Mouse (Mus musculus): ENCODE measurements around the gene Lmnb2.
A peak's percentile ranks its signal among the peaks of the same experiment; 100 is the strongest.

Gene Lmnb2

DNA sequence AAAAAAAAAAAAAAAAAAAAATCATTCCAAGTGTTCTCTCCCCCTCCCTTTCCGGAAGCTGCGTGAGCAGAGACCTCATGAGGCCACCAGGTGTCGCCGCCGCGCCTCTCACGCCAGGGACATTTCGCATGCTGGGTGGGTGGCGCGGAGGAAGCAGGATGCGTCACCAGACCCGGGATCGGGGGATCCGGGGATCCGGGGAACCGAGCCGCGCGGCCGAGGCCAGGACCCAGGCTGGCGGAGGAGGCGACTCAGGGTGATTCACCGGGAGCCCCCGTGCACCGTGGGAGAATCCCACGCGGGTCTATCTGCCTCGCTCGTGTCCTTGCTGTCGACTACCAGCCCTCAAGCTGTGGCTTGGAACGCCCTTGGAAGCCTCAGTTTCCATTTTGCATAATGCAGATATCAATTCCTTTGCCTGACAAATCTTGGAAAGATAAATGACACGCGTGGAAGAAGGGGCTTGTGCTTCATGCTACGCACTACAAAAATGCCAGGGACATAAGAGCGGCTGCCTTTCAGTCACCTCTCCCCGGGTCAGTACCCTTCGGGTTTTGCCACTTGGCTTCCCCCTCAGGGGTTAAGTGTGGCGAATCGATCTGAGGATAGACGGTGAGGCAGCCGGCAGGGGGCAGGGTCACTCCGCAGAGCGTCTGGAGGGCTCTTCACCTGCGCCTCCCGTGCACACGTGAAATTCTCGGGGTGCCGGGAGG lies 10.7 kb upstream of the Lmnb2 start:
- DNase-seq: peak; percentile 92

DNA sequence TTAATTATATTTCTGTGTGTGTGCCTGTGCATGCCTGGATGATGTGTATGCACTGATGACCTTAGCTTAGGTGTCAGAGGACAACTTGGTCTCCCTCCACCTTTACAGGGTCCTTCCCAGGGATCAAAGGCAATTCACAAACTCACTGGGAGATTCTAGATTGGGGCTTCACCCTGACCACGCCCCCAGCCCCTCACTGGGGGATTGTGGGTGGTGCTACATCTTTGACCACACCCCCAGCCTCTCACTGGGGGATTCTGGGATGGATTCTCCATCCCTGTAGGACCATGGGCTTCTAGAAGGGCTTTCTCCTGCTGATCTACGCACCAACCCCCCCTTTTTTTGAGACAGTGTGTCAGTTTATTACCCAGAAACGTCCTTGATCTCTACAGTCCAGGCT lies 7.4 kb upstream of the Lmnb2 start:
- DNase-seq: no peak

DNA sequence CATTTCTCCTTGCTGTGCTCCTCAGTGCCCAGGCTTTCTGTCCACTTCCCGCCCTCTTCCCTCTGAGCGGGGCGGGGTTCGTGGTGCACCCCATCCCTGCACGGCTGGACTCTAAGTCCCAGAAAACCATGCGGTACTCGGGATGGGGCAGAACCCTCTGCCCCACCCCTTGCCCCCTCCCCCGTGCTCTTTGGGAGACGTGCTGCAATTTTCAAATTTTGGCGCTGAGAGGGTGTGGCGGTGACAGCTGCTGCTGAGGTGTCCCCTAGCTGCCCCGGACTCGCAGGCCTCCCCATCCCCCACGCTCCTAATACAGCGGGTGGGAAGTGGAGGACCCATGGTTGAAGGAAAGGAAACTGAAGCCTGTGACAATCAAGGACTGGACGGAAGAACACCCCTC lies 3.9 kb upstream of the Lmnb2 start:
- DNase-seq: no peak

DNA sequence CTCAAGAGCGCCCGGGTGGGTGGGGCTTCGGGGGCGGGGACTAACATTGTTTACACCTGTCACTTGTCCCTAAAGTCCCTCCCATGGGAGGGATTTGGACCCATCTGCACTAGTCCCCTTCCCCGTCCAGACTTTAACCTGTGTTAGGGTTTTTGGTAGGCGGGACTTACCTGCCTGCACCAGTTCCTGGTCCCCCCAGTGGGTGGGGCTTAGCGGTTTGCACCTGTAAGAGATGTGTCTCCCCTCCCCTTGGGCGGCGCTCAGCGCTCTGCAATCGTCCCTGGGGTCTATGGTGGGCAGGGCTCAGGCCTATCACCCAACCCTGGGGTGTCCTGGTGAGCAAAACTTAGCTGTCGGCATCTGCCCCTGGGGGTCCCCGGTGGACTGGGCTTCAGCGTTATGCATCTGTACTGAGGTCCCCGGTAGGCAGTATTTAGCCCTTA lies 688 bp downstream of the Lmnb2 start:
- peak; percentile 45 for DNase-seq

DNA sequence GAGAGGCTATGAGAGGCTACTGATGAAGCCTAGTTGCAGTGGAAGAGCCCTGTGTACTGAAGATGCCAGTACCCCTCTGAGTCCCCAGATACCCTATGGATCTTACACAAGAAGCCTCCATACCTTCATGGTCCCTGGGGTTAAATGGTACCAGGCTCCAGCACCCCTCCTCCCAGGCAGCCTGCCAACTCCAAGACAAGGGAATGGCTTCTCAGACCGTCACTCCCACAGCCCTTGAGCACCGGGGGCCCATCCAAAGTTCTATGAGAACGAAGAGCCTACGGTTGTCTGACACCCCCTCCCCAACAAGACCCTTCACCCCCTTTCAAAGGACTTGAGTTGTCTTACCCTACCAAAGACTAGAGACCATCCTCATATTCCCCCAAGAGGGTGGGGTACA lies 2.3 kb downstream of the Lmnb2 start:
- DNase-seq: no peak

DNA sequence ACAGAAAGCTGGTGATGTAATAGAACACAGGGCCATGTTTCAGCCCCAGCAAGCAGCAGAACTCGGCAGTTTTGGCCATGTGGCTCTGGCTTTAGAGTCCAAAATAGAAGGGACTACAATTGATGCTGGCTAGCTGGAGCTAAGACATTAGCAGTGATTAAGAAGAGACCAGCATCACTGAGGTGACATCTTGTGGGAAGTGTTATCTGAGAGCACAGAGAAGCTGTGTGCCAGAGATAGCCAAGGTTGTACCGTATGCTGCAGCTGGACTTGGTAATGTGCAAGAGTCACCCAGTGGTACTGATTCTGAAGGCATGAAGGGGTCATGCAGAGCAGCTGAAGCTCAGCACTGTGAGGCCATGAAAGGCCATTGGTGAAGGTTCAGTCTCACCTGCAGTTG lies 2.8 kb downstream of the Lmnb2 start:
- no peak for DNase-seq

DNA sequence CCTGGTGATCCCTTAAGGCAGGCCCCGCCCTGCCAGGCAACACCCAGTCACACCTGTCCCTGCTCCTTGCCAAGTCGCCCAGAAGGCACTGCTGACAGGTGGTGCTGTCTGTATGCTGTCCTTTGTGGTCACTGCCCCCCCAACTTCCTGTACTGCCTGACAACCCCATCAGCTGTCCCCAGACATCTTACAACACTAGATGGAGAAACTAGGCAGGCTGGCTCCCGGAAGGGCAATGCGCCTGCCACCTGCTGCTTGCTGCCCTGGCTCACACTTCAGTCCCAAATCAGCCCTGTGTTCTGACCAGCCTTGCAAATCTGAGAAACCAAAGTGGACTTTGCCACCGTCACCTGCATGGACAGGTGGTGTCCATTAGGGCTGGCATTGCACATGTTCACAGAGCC lies 3.8 kb downstream of the Lmnb2 start:
- DNase-seq: peak; percentile 70

DNA sequence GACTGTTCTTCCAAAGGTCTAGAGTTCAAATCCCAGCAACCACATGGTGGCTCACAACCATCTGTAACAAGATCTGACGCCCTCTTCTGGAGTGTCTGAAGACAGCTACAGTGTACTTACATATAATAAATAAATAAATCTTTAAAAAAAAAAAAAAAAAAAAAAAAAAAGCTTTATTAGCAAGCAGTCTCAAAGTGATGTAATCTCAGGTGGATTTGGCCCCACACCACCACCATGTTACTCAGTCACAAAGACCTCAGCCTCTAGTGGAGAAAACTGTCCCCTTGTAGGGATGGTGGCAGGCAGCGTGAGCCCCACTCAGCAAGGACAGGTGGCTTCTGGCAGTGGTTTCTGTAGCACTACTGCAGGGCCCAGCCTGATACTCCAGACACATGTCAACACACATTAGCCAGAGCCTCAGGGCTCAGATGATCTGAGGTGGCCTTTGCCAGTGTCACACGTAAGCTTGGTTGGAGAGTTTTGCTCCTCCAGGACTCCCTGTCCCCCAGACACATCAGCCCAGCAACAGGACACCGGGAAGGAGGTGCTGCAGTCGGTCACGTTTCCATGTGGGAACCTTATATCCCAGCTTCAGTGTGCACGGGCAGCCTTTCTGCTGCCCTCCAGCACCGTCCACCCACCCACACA lies 4.6 kb downstream of the Lmnb2 start:
- no peak for DNase-seq

DNA sequence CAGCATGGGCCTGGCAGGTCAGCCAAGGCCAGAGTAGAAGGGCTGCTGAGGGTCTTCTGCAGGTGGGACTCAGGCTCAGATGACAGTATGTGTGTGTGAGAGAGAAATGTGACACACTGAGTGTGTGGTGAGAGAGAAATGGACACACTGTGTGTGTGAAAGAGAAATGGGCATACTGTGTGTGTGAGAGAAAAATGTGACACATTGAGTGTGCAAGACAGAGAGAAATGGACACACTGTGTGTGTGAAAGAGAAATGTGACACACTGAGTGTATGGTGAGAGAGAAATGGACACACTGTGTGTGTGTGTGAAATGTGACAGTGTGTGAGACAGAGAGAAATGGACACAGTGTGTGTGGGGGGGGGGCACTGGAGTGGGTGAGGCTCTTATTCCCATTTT lies 6.2 kb downstream of the Lmnb2 start:
- DNase-seq: no peak

DNA sequence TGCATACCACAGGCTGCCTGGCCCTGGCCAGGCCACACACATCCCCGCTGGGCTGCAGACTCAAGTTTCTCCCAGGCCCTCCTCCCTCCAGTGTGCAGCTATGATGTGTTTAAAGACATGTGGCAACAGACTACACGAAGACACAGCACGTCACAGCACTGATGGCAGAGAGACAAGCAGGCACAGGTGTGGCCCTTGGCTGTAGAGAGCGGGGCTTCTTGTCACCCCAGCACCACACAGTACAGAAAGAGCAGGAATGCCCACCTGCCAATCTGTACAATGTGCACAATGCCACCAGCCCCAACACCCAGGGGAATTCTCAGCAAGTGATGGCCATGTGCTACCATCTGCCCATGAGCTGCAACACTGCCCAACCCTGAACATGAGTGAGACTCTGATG lies 6.7 kb downstream of the Lmnb2 start:
- DNase-seq: no peak

DNA sequence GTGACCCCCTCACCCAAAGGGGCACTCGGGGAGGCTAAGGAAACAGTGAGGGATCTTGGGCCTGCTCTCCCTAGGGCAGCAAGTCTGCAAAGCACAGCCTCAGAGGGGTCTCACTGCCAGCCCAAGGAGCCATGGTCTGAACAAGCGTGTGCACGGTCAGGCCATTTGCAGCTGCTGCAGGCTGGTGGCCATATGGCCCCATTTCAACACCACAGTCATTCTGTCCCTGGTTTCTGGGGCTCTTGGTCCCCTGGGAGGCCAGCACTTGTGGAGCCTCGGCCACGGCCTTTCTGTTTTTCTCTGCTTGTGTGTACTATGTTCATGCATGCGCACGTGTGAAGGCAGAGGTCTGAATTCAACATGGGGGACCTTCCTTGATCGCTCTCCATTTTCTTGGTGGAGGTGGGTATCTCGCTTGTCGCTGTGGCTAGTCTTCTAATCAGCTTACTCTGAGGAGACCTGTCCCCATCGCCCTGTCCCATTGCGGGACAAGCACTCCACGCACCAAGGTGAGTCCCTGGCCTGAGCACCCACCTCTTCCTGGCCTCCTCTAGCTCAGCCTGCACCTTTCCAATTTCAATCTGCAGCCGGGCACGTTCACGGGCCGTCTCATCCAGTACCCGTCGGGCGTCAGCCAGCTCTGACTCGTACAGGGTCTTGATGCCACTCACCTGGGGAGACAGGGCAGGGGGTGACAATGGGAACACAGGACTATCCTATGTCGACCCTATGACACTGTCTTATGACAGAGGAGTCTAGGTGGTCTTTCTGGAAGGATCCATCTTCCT lies 8.5 kb downstream of the Lmnb2 start:
- no peak for DNase-seq

DNA sequence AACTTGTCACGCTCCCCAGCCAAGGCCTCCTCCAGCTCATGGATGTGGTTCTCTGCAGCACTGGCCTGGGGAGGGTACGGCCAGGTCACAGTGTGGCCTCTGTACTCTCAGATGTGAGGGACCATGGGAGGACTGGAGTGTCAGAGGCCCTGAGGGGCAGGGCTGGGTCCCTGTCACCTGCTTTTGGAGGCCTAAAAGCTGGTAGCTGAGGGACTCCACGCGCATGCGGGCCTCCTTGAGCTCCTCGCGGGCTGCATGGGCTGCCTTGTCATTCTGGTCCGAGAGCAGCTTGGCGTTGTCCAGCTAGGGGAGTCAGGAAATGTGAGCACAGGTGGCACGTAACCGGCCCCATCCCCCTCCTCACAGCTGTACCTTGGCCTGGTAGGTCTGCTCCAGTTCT lies 13.3 kb downstream of the Lmnb2 start:
- no peak for DNase-seq

DNA sequence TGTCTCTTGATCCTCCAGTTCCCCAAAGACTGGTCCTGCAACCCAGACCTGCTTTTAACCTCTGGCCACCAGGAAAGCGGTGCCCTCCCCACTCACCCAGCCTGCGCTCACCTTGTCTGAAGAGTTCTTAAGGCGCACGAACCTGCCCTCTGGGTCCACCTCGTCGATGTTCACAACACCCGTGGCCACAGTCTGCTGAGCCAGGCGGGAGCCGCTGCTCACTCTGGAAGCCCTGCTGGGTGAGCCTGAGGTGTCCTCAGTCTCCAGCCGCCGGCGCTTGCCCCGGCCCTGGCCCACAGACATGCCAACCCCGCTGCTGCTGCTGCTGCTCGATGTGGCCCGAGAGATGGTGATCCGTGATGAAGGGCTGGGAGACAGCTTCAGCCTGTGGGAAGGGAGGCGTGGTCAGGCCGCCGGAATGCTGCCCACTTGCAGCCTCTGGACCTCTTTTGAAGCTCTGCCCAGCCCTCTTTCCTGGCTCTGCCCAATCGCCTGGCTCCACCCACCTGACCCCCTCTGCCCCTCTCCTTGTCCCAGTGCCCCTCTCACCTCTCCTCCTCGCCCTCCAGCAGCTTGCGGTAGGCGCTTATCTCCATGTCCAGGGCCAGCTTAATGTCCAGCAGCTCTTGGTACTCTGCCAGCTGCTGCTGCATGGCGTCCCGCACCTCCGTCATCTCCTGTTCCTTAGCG lies 13.9 kb downstream of the Lmnb2 start:
- no peak for DNase-seq

DNA sequence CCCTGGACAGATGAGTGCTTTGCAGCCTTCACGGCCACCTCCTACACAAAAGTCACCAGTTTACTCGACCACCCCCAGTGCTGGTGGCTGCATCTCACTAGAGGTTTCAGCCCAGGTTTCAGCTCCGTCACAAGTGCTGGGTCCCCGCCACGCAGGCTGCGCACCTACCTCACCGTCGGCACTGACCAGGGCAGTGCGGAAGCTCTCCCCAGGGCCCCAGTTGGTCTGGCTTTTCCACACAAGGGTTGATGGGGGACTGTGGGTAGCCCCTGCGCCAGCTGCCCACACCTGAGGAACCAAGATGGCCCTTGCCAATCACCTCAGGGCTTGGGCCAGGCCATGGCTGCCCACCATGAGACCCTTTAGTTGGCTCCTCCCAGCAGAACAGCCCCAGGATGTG lies 14.8 kb downstream of the Lmnb2 start:
- no peak for DNase-seq

DNA sequence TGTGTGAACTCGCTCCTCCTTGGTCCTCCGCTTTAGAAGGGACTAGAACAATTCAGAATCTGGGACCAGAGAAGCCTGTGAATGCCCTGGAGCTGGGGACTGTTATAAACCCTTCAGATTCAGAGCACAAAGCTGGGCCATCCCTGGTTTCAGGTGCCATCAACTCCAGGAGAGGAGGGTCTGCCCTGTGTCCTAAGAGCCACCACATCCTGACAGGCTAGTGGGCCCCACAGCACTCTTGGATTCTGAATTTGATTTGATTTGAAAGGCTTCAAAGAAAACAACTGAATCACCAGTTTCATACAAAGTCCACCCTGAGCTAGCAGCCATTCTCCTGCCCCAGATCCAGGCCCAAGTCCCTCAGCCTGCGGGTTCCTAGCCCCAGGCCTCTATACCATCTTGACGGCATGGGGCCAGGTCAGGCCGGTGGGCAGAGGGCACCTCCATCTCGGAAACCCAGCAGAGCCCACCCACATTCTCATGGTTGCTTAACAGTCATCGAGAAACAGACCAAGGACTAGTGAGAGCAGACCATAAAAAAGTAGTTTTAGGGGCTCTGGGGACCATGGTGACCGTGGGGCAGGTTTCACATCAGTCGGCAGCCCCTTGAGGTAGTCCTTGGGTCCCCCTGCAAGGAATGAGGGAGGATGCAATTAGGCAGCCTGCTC lies 15.6 kb downstream of the Lmnb2 start:
- DNase-seq: no peak

DNA sequence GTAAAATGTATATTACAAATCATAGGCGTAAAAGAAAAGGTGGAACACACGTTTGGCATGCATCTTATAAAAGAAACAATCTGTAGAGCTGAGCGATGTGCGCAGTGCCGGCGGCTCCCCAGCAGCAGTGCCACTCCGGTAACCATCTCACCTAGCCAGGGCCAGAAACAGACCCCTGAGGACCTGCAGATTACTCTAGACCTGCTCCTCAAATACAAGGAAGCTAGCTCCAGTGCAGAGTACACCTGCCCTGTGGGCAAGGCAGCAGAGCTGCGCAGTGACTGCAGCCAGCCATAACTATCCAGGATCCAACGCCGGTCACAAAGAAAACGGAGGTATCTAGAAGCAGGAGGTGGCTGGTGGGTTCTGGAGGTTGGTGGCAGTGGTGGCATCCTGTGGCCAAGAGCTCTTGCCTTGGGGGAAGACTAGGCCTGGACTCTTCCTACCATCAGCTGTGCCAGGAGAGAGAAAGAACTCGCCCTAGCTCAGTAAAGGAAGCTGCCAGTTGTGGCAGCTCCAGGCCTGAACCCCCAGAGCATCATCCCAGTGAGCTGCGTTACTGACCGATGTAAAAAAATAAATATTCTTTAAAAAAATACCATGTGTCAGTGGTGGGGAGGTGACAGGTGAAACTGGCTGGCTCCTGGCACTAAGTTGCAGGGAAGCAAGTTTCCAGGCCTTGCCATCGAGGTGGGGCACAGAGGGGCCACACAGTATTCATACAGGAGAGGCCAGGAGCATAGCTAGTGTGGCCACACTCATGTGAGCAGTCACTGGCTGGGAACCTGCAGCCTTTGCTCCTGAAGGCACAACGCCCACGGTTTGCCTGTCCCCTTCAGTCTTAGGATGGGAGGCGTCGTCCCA lies 16.4 kb downstream of the Lmnb2 start:
- no peak for DNase-seq

DNA sequence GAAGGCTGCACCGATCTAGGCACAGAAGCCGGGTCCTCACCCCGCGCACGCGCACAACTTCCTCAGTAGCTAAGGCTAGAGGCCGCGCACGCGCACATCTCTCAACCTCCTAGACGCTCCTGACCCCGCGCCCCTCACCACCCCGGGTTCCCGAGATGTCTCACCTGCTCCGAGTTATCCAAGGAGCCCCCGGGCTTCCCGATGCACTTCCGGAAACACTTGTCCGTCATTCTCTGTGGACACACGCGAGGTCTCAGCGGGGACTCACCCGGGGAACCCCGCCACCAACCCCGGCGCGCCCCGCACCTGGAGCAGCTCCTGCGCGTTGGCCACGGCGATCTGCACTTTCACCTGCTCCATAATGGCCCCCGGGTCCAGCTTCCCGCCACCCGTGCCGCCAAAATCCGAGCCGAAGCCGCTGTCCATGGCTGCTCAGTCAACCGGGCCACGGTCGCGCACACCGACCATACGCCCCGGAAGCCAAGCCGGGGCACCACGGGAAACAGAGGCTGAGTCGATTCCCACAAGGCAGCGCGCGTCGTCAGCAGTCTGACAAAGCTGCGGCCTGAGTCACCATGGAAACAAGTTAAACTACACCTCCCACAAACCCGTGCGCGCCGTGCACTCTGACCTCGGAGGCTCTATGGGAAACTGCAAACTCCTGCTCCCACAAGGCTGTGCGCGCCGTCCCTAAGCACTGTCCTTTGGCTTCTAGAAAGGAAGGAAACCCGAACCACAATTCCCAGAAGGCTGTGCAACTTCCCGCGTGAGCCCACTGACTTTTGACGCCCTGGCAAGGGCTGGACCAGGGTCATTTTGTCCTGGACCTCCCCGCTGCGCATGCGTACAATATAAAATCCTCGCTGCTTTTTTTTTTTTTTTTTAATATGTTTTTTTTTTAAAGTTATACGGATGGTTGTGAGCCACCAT lies 17.5 kb downstream of the Lmnb2 start, which contains the start of gene Timm13:
Gene Timm13, minus strand, starts transcription at position 652 of the 930 bp plus-strand sequence.
- DNase-seq: peak; percentile 96

DNA sequence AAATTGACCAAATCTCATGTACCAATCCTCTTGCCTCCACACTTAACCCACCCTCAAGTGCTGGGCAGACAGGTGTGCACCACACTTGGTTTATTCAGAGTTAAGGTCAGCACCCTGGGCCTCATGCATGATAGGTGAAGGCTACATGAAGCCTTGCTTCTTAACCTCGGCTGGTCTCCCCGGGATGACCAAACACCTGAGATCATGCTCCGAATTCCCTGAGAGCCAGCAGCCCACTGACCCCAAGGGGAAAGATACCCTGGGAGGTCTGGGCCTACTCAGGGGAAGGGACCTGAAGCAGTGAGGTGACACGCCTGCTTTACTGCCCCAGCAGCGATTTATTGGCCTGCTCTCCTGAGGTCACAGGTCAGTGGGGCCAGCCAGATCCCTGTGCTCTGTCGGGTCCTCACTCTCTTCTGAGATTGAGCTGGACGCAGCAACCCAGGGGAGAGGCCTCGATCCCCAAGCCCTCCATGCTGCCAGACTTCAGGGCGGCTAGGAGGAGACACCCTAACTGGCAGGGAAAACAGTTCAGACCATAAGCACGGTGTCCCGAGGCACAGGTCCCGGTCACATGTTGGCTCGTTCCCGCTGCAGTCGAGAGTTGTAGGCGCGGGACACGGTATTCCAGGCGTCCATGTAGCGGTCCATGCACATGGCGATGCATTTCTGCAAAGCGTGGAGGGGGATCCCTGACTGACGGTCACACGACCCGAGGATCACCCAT lies 18.3 kb downstream of the Lmnb2 start:
- no peak for DNase-seq

DNA sequence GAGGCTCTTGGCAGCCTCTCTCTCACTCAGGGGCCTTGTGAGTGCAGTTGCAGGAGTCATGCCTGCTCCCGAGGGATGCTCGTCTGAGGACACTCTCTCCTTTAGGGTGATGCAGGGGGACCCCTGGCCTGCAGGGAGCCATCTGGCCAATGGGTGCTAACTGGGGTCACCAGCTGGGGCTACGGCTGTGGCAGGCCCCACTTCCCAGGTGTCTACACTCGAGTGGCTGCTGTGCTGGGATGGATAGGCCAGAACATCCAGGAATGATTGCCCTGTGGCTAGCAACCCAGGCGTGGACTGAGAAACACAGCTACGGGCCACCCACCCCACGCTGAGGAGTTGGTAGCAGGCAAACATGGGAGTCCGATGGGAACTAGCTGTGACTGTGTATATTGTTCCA lies 19.0 kb downstream of the Lmnb2 start:
- DNase-seq: no peak

Measured in thymus, postnatal 14 days (tissue).